Mouse (Mus musculus) gastrocnemius, postnatal 10 days (tissue): ENCODE measurements at regions not wholly inside any gene's neighbourhood (a gene's known extent, or its start where the extent isn't known, plus 50 kb on each side); places are given as distances from the start of the nearest gene placed in this dataset.

Experiments used
- DNase-seq: peaks from one replicate; pipeline ENCODE4 v3.0.0; 2021; ENCODE audit warnings: mixed read lengths

DNA sequence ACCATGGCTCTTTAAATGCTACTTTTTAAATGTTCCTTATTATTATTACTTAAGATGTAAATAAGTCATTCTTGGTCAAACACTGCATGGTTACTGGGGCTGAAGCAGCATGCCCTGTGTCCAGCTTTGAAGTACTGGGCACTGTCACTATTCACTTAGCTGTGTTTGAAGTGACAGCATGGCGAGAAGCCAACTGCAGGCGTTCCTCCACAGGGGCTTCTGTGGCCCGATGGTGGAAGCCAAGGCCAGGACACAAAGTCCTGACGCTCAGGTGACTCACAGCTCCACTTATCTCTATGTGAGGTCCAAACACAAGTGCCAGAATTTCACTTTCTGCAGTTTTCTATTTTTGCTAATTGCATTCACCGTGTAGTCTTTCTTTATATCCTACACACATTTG is 65.3 kb downstream of the Cdca7 start:
- no peak for DNase-seq

DNA sequence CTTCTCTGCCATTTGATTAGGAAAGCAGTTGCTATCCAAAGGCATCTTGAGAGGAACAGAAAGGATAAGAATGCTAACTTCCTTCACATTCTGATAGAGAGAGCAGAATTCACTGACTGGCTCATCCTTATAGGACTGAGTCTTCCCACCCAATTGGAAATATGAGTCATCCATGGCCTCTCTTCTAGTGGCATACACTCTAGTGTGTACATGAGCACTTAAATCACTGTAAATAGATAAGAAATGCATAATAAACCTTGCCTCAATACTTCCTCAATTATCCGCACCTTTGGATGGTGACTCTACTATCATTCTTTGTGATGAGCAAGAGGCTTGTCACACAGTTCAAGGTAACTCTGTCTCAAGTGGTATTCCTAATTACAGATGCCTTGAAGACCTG is 69.5 kb downstream of the Cdca7 start:
- no peak for DNase-seq

DNA sequence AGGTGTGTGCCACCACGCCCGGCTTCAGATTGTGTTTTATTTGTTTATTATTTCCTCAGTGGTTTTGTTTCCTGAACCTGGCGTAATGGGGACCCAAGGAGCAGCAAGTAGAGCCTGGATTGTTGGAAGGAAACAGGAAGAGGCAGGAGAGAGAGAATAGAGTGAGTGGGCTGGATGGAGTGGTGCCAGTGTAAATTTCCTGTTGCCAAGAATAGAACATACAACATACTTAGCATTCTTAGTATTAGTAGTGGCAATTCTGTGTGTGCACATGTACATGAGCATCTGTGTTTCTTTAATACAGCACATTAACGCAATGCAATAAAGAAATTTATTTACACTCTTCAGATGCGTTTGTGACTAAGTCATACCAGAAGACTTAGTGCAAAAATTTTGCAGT is 70.5 kb downstream of the Cdca7 start:
- DNase-seq: no peak

DNA sequence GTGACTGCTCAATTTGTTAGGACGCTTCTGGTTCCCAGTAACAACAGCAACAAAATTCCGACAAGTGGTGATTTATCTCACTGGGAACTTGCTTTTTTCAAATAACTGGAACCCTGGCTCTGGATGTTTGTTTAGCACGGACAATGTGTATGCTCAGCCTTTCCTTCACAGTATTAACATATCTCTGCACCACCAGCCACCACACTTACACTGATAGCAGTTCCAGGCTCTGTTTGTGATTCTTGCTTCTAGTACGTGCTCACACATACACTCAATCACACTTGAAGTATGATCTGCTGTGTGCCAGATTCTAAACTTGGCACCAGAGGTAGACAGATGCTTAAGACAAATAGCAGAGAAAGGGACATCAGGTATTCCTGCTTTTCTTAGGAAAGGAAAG is 71.0 kb downstream of the Cdca7 start:
- DNase-seq: no peak

DNA sequence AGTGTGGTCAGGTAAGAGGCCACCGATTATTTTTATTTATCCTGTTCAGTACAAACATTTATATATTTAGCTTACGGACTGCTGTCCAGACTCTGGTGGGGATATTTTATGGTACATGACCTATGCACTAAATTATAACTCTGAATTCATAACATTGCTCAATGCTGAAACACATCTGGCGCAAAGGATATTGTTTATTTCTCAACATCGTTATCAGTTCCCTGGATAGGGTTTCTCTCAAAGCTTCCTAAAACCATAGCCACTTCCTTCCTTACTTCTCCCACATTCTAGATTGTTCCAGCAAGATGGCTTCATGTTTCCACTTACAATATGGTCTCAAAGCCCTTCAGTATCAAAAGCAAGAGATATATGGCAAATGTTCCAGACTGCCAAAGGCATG is 75.3 kb downstream of the Cdca7 start:
- DNase-seq: no peak

DNA sequence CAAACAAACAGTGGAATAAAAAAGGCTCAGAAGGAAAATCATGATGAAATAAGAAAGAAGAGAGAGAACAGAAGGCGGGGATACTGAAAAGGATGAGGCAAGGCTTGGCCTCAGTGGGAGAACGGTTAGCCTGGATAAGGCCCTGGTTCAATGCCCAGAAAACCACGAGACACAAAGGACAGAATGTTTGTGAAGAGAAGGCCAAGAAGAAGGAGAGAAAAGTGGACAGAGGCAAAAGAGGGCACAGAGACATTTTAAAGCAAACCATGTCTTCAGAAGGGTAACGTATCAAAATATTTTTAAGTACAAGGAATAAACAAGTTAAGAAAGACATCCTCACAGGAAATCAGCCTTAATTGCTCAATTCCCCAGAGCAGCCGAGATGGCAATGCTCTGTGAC is 78.6 kb downstream of the Cdca7 start:
- DNase-seq: peak; percentile 25

GRCm38 (mm10) chr2:72555116-72555515 is 79.2 kb downstream of the Cdca7 start:
- DNase-seq: no peak

DNA sequence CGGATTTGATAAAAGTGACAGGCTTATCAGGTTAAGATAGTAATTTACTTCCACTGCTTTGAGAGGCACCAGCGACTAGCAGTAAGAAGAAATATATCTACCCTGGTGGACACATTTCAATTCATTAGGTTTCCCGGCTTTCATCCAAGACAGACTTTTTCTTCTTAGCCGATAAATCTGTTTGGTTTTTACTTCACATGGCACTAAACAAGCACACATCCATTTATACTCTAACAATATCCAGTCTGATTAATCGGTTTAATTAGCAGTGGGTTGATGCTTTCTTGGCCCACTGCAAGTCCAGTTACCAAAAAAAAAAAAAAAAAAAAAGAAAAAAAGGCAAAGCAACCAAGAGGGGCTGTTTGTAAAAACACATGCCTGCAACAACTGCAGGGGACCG is 79.6 kb downstream of the Cdca7 start:
- no peak for DNase-seq

DNA sequence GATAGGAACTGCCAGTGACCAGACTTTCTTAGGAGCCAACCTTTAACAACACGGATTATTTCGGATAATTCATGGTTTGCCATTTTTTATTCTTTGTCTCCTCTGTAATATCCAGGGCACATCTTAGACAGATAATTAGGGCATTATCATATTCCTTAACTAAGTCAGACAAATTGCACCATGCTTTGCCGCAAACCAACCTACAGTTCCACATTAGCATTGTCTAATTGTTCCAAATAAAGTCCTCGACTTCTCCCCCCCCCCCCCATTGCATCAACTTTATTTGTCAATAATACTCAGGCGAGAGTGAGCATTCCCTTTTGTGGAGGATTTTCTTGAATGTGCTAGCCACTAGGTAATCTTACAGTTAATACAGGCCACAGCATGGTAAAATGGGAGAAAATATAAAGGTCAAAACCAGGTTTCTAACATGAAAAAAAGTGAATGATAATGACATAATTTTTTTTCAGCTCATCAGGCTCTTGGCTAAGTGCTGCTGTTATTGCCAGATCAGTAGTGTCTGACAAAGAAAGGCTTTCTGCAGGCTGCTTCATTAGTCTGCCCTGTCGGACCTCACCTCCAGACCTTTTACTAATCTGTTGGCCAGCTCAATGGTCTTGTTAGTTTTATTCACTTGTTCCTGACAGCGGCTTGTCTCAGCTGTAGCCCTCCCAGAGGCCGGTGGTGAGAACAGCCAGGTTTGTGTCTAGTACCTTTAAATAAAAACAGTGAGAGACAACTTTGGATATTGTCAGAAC is 80.3 kb downstream of the Cdca7 start:
- DNase-seq: no peak

DNA sequence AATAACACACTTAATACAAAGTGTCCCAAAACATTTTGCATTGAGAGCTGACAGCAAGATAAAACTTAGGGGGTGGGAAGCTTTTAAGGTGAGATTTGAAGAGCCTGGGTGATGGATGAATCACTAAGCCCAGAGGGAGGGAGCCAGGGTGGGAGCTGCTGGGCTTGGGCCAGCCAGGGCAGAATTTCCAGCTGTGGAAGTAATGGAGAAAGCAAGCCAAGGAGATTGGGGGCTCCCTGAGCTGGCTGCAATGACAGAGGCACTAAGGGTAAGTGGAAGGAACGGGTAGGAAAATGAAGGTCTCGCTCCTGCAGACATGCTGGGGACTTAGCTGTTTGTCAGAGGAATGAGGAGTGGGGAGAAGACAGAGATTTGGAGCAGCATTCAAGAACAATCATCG is 81.2 kb downstream of the Cdca7 start:
- no peak for DNase-seq

DNA sequence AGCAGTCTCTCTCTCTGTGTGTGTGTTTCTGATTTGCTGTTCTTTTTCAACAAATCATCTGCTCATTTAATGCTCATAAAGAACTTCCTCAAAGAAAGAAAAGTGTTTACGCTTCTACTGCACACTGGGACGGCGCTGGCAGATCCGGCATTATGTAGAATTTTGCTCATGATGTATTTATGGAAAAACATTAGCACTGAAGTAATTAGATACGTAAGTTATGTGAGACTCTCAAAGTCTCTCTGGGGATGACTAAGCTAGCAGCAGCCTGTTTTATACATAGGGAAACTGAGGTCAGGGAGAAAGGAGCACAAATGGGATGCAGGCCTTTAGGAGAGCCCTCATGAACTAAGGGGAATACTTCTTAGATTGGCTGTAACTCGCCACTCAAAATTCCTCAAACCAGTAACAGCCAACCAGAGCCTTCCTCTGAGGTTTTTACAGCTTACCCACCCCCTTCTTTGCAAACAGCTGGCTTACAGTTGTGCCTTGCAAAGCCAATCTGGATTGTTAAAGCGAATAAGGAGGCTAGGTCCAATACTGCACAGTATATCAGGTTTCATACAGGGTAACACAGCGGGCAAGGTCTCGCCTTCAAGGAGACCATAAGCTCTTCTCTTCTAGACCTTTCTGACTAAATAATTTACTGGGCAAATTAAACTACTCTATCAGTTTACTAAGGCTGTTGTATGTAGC is 81.8 kb downstream of the Cdca7 start:
- DNase-seq: no peak

DNA sequence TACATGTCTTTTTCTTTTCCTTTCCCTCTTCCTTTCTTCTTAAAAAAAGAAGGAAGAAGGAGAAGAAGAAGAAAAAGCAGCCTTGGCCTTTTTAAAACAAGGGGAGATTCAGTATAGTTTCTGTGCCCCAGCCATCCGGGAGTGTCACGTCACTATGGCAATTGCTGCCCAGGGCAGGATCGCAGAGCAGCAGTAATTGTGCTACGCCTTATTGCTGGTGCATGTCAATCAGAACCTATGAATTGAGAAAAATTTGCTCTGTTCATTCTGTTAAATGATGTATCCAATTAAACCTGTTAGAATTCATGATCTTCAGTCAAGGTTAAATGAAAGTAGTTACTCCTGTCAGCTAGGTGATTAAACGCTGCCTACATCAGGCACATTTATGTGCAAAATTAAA is 85.4 kb downstream of the Cdca7 start:
- no peak for DNase-seq

DNA sequence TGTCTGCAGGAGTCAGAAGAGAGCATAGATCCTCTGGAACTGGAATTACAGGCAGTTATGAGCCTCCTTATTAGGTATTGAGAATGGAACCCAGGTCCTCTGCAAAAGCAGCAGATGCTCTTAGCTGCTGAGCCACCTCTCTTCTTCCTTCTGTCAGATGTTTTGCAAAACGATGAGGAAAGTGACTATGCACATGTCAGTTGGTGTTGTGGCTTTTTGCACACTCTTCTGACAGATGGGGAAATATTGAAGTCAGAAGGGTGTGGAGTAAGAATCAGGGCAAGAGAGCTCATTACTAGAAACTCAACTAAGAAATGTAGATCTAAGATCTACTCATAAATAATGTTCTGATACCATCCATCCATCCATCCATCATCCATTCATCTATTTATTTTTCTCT is 102.4 kb downstream of the Cdca7 start:
- DNase-seq: no peak

- DNase-seq: no peak
These were observed 105.2 kb downstream of the Cdca7 start for GRCm38 (mm10) chr2:72581136-72581535.

- no peak for DNase-seq
These were observed 112.9 kb downstream of the Cdca7 start for GRCm38 (mm10) chr2:72588814-72589213.

- no peak for DNase-seq
These were observed 116.1 kb downstream of the Cdca7 start for GRCm38 (mm10) chr2:72592011-72592410.

- DNase-seq: no peak
These were observed 121.3 kb downstream of the Cdca7 start for GRCm38 (mm10) chr2:72596994-72597925.

DNA sequence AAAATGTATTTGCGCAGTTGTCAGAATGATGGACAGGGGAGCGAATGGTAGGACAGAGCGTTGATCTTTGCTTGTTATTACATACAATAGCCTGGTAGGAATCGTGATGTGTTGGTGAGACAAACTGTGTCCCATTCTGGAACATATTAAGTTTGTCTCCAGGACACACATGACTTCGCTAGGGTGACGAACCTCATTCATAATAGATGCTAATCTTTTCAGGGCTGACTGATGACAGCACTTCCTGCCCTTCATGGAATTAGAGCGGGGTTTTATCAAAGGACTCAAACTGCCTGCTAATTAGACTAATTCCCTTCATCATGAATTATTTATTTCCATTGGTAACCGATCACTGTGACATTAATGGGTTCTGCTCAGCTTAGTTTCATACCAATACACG is 122.0 kb downstream of the Cdca7 start:
- DNase-seq: no peak

DNA sequence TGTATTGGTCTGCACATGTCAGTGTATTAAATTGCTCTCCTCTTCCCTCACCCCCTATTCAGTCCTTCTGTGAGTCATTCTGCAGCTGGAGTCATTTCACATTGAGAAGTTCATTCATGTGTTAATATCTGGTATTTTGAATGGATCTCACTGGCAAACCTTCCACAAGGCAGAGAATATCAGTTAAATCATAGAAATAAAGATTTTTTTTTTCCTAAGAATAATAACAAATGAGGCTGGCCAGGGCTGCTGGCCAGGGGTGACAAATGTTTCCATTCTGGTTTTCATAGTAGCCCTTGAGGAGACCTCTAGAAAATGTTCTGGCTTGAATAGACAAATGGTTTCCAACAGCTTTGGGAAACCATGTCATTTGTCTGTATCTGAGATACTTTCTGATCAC is 124.8 kb downstream of the Cdca7 start:
- DNase-seq: no peak

DNA sequence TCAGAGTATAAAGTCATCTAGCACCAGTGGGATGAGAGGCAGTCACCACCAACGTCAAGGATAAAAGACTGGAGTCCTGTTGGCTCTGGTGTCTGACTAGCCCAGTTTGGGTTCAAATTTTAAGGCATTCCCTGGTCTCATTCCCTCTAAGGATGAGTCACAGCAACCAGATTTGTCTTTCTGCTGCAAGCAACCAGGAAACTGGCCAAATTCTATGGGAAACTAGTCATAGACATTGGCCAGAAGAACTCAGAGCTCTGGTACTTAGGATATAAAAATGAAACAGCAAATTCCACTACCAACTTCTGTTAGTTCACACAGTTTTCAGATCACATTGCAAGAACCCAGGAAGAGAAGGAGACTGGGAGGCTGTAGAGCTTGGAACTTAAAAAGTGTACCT is 126.2 kb downstream of the Cdca7 start:
- DNase-seq: no peak

DNA sequence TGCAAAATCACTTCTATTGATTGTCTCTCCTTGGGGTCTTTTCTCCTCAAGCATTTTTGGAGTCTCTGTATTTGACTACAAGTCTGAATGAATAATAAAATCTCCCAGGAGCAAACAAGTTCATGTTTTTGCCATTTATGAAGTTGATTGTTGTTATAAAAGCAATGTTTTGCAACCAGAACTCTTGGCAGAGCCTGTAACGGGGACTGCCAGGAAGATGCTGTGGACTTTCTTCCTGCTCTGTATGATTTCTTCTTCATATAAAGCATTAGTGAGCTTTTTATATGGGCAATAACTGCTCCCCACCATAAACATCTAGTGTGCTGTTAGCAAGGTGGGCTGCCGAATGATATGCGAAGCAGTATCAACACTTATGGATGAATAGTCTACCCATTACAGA is 136.3 kb downstream of the Cdca7 start:
- DNase-seq: no peak

GRCm38 (mm10) chr2:72614256-72614655 is 138.3 kb downstream of the Cdca7 start:
- peak; percentile 76 for DNase-seq

- no peak for DNase-seq
These were observed 139.9 kb downstream of the Cdca7 start for GRCm38 (mm10) chr2:72615869-72616268.
